Comparison of ENCODE assay signal across 9 mouse cellular contexts in genomic region chr14:25524111-25524495, GRCm38 (mm10).
DNase-seq lines count a peak whose midpoint lies in the region; ATAC-seq and TF ChIP-seq lines count a peak whose summit lies in the region.
"Had no signal": no experiment of that assay in that cellular context is flagged by ENCODE, and none has a peak within 500 bp of the region (broad histone marks: within the 10 kb centered on the region; RNA-seq: fewer than 3 reads in every experiment).

No protein-coding gene starts in this region.

- peak overlapping the region; percentile 77 for H3K27ac ChIP-seq in forebrain, embryonic 10.5 days
- H3K27ac ChIP-seq in forebrain, embryonic 14.5 days (ENCODE audit: low read depth, low read length), result no peak overlapping the region
- peak overlapping the region; percentile 81; the same call in 1 of the 2 replicates for H3K27ac ChIP-seq in kidney, embryonic 15.5 days
- H3K27ac ChIP-seq in spleen, adult 2 months (ENCODE audit: insufficient read depth, low read length), result peak overlapping the region; percentile 34; the same call in 1 of the 2 replicates

- H3K36me3 ChIP-seq in forebrain, embryonic 10.5 days (replicated peaks), result peaks cover 73% of the 10 kb centered on the region
- peaks cover 4% of the 10 kb centered on the region; the same call in 1 of the 2 replicates for H3K36me3 ChIP-seq in forebrain, embryonic 14.5 days (ENCODE audit: control insufficient read depth, insufficient read depth, low read length)
- H3K36me3 ChIP-seq in kidney, embryonic 15.5 days, result no peaks in the 10 kb centered on the region
- no peaks in the 10 kb centered on the region for H3K36me3 ChIP-seq in spleen, adult 2 months (ENCODE audit: control insufficient read depth, insufficient read depth, low read length)

- TF ChIP-seq CTCF in spleen, adult 2 months (IDR thresholded peaks at IDR 0.05; ENCODE audit: extremely low read depth, insufficient read depth, insufficient read length, insufficient replicate concordance), result no peak

- ATAC-seq in forebrain, embryonic 14.5 days, result no peak
- ATAC-seq in kidney, embryonic 15.5 days (replicated peaks; ENCODE audit: low FRiP score), result no peak

- 84% methylated on average over 9 of the region's 9 CpGs for WGBS in forebrain, embryonic 10.5 days
- WGBS in forebrain, embryonic 14.5 days, result 88% methylated on average over 9 of the region's 9 CpGs
- WGBS in kidney, embryonic 15.5 days, result 52% methylated on average over 9 of the region's 9 CpGs
- 53% methylated on average over 9 of the region's 9 CpGs for WGBS in spleen, adult 2 months

- no peak overlapping the region for H3K4me2 ChIP-seq in forebrain, embryonic 14.5 days (ENCODE audit: low read length)
- H3K4me2 ChIP-seq in kidney, embryonic 15.5 days, result no peak overlapping the region

- DNase-seq in forebrain, embryonic 10.5 days (ENCODE audit: extremely low spot score, low spot score), result no peak
- no peak for DNase-seq in forebrain, embryonic 14.5 days (ENCODE audit: low spot score)
- DNase-seq in kidney, adult 18-20 months, result no peak
- DNase-seq in spleen, adult 2 months (ENCODE audit: low read depth in 1 of 2, low spot score in 2 of 2), result no peak
- DNase-seq in spleen, postnatal 14 days (ENCODE audit: low spot score in 2 of 2), result no peak
- DNase-seq in adipocyte (ENCODE audit: low spot score), result no peak
- no peak for DNase-seq in left cerebral cortex, adult 8-10 months (ENCODE audit: low spot score in 2 of 2)
- DNase-seq: thymus, adult 2 months had no signal

- no peaks in the 10 kb centered on the region for H3K27me3 ChIP-seq in forebrain, embryonic 10.5 days (ENCODE audit: poor library complexity, severe bottlenecking)
- no peaks in the 10 kb centered on the region for H3K27me3 ChIP-seq in forebrain, embryonic 14.5 days (replicated peaks; ENCODE audit: control insufficient read depth, insufficient read depth, low read length)
- H3K27me3 ChIP-seq in kidney, embryonic 15.5 days, result no peaks in the 10 kb centered on the region
- H3K27me3 ChIP-seq in spleen, adult 2 months (ENCODE audit: control insufficient read depth, insufficient read depth, low read length), result no peaks in the 10 kb centered on the region

- H3K9ac ChIP-seq in forebrain, embryonic 14.5 days (ENCODE audit: low read length), result no peak overlapping the region
- H3K9ac ChIP-seq in kidney, embryonic 15.5 days, result no peak overlapping the region

- H3K4me3 ChIP-seq in forebrain, embryonic 10.5 days, result no peak overlapping the region
- H3K4me3 ChIP-seq in forebrain, embryonic 14.5 days (ENCODE audit: low read depth, low read length), result no peak overlapping the region
- H3K4me3 ChIP-seq in kidney, embryonic 15.5 days (replicated peaks), result no peak overlapping the region
- H3K4me3 ChIP-seq in spleen, adult 2 months (ENCODE audit: extremely low read depth, insufficient read depth, insufficient read length), result no peak overlapping the region

- no peaks in the 10 kb centered on the region for H3K9me3 ChIP-seq in forebrain, embryonic 10.5 days
- no peaks in the 10 kb centered on the region for H3K9me3 ChIP-seq in forebrain, embryonic 14.5 days (replicated peaks; ENCODE audit: control insufficient read depth, low read length)
- H3K9me3 ChIP-seq in kidney, embryonic 15.5 days (replicated peaks), result no peaks in the 10 kb centered on the region

- no peak for TF ChIP-seq POLR2A in spleen, adult 2 months (IDR thresholded peaks at IDR 0.05; ENCODE audit: low read depth, low read length)

- H3K4me1 ChIP-seq in forebrain, embryonic 10.5 days, result peaks cover 79% of the 10 kb centered on the region
- H3K4me1 ChIP-seq in forebrain, embryonic 14.5 days (ENCODE audit: control insufficient read depth, insufficient read depth, low read length), result peaks cover 16% of the 10 kb centered on the region
- H3K4me1 ChIP-seq in kidney, embryonic 15.5 days, result peaks cover 82% of the 10 kb centered on the region
- H3K4me1 ChIP-seq in spleen, adult 2 months (ENCODE audit: control insufficient read depth, insufficient read depth, insufficient read length), result peaks cover 70% of the 10 kb centered on the region; the same call in 1 of the 2 replicates
